Mouse (Mus musculus) adrenal gland, postnatal 25 days (tissue): Measurements from ENCODE around the gene Lpp. TPM values are rescaled to one million over a fixed set of nuclear protein-coding genes. Genes with fewer than 3 reads are reported as not detected.
A peak's percentile ranks its signal among the peaks of the same experiment; 100 is the strongest.

Experiments
- DNase-seq: peaks from one replicate; pipeline ENCODE4 v3.0.0; 2021; ENCODE audit warnings: mixed read lengths
- total RNA-seq: library from RNA; stranded (reverse); gene quantifications from 2 replicates; pipeline ENCODE4 v1.2.3, GENCODE M21; 2021

Gene Lpp
- total RNA-seq, 1 experiment from 2014 or later: 103 TPM

DNA sequence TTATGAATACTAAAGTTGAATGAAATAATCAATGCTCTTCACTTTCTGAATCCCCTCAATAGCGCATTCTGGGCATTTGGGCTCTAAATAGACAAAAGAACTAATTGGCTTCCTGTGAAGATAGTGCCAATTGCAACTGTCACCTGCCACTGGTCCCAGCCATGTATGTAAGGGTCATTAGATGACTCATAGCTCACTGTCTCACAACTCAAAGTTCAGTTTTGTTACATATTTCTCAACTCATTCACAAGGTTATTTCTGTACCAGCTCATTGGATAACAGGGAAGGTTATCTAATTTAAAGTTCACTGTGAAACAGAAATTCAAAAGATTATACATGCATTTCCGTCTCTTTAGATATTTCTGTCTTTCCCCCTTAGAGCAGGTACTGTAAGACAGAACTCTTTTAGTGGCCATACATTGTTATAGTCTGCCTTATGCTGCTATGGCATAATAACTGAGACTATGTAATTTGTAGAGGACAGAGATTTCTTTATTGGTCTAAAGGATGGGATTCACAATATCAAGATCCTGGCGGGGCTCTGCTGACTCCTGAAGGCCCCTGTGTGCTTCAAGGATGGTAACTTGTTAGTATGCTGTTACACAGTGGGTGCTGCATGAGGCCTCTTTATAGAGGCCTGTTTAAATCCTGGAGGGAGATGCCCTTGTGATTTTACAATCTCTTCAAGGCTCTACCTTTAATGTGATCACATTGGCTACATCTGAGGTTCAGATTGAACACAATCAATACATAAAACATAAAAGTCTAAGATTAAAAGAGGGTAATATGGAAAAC lies 488.9 kb downstream of the Lpp start:
- no peak for DNase-seq

DNA sequence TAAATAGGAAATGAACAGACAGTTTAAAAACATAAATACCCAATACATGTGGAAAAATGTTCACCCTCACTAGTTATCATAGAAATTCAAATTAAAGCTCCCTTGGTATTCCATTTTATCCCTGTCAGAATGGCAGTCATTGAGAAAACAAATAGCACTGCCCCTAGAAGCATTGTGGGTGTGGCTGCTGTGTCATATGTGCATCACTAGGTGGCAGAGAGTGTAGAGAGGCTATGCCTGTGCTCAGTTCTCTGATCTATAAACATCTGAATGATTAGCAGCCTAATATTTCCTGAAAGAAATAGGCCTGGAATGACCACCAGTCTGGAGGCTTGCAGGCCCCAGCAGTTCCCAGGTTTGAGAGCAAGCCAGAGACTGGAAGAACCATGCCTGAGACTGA lies 490.7 kb downstream of the Lpp start:
- DNase-seq: no peak

DNA sequence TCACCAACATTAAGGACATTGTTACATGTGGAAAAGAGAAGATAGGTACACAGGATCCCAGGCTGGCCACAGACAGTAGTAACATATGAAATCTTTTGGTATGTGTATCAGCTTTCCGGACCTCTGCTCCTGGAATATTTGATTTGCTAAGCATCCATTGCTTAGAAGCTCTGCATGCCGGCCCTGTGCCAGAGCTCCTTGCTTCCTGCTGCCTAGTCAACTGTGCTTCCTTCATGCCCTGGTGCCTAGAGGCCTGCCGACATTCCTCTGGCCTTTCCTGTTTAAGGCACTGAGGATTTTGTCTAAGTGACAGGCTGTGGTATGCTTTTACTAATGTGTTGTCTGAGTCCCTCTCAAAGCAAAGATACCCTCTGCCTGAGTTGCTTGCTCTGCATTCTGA lies 493.0 kb downstream of the Lpp start:
- DNase-seq: peak; percentile 21

DNA sequence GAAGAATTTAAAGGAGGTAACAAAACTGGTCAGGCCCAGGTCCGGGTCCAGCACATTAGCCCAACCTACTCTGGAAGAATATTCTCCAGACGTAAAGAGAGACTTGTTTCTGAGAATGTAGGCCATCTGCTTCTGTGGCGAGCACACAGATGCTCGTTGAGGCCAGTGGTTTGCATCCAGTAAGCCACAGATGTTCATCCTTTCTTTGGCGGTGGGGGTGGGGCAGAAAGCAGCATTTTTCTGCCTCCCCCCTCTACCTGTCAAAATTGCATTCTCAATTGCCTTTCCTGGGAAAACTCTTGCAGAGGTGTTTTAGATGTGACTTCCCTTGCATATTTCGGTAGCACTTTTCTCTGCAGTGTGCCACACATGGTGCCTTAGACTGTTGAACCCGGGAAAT lies 493.6 kb downstream of the Lpp start:
- DNase-seq: no peak

DNA sequence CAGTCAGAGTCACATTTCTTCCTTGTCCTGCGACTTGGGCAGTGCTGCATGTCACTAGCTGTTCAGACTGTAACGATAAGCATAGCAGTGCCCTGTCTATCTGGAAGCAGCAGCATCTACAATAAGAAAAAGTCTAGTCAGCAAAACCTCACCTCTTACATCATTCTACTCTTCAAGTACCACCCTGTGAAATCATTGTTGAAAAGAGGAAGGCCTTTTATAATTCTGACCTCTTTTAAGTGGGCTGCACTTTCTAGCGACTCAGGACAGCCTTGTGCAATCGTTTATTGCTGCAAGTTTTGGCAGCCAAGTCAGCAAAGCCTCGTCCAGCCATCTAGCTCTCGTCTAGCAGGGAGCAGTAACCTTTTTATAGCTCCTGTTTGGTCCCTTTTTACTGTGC lies 498.1 kb downstream of the Lpp start:
- peak; percentile 42 for DNase-seq

DNA sequence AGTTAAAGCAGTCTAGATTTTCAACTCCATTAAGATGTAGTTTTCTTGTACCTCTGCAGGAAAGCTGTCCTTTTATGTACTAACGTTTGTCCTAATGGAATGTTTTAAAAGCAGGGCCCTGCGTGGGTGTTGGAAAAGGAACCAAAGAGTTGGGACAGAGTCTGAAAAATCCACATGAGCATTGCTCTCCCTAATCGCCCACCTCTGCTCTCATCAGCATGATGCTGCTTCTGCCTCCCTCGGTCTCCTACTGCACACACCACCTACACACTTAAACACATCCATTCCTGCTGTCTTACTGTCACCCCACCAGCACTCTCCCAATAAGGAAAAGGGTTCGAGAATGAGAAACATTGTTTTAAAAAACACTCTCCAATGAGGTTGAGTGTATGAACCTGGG lies 501.9 kb downstream of the Lpp start:
- DNase-seq: no peak

DNA sequence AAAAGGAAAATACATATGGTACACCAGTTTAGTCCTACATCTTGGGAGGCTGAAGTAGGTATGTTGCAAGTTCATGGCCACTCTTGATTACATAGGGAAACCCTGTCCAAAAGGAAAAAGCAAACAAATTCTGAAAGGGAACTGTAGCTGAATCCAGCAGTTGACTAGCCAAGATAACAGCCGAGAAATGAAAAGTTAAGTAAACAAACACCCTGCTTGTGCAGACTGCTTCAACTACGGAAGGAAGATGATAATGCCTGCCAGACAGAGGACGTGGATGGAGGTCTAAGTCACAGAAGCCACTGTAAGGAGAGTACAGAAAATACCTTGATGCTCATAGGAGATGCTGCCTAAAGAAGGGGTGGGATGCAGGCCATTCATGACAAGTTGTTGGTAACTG lies 504.3 kb downstream of the Lpp start:
- DNase-seq: no peak

DNA sequence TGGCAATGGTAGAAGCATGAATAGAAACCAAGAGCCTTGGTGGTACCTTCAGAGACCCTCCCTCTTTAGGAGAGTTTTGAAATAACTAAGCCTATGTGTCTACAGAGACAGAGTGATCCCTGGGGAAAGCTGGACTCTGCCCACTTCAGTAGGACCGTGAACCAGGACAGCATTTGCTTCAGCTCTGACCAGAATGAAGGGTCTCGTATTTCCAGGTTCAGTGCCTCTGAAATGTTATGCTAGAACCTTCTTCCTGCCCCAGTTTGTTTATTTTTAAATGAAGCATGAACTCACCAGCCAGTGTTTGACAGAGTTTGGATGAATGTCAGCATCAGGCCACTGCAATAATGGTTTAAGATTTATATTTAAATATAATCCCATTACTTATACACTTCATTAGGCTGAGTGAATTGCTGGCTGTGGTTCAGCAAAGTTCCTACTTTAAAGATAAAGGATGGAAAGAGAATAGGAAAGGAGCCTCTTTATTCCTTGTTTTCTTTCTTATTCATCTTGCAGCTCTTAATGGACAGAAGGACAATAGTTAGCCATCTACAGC lies 507.0 kb downstream of the Lpp start:
- no peak for DNase-seq

DNA sequence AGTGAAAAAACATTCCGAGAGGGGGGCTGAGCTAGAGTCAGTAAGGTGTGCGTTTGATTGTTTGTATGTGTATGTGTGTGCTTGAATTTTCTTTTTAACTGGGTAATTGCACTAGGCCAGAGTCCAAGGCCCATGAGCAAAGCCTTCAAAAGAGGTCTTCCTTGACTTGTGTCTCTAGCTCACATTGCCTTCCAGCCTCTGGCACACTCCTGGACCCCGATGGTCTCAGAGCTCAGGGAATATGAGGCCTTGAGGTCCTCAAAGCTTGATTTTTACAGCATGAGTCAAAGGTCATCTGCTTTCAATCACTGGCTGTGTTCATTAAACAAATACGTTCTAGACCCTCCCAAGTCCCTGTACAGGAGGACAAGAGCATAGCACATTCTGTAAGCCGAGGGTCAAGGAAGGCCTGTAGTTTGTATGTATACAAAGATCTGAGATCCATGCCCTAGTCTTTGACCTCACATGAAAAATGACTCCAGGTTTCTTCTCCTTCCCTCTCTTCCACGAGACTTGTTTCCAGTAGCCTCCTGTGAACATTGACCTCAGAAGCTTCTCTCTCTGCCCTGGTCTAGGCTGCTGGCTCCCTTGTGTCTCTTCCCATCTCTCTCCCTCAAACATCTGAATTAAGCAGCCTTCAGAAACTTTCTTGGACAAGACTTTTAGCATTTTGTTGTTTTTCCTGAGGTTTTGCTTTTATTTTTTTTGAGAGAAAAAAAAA lies 508.0 kb downstream of the Lpp start:
- DNase-seq: no peak

DNA sequence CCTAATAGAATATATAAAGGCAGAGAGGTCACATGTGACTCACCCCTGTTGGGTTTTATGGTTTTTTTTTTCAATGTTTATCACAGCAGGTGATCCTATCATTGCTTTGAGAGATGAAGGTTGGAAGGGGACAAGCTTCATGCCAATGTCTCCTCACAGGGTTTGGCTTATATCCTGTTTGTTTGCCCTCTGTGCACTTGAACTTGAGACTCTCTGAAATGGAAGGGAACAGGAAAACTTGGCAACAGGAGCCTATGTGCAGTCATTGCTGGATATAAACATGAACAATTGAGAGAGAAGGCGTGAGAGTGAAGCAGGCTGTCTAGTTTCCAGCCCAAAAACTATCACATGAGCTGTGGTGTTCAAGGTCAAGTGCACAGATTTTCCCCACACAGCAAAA lies 508.8 kb downstream of the Lpp start:
- no peak for DNase-seq

DNA sequence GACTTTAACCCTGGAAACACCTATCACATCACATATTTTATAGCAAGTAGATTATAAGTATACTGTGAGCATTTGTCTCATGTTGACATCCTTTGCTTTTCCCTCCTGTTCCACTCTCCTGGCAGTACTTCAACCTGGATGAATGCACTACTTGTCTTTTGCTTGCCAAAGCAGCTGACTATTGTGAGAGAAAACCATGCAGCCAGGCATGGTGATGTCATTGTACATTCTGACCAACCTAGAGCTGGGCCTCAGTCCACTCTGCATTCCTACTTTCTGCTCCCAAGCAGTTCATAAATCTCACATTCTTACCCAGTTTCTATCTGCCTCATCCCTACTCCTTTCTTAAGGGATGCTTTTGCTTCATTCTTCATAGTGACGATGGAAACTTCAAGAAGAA lies 515.6 kb downstream of the Lpp start:
- DNase-seq: no peak

DNA sequence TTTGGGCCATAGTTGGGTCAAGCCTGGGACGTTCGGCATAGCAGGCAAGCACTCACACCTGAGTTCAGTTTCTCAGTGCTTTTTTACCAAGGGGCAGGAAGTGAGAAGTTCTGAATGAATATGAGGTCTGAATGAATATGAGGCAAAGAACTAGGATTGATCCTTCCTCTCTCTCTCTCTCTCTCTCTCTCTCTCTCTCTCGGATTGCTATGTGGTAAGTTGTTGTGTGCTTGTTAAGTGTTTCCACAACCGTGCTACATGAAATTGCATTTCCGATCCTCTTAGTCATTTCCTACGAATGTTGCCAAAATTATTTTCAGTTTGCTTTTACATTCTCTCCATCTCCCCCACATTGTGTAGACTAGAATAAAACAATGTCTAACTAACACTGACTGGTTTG lies 517.0 kb downstream of the Lpp start:
- DNase-seq: no peak

DNA sequence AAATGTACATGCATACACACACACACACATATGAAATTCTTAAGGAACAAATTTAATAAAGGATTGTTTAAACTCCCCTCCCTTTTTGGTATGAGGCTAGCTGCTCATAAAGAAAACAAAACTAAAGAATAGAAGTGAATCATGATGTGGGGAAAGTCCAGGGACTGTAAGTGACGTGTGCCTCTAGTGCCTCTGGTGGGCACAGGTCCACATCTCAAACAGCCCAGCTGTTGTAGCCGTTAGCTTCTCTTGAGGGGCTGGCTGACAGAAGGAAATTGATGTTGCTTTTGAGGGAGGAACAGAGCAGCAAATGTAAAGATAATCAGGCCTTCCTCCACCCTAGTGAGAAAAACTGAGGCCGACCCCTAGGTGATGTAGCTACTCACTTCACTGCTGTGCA lies 517.5 kb downstream of the Lpp start:
- no peak for DNase-seq

DNA sequence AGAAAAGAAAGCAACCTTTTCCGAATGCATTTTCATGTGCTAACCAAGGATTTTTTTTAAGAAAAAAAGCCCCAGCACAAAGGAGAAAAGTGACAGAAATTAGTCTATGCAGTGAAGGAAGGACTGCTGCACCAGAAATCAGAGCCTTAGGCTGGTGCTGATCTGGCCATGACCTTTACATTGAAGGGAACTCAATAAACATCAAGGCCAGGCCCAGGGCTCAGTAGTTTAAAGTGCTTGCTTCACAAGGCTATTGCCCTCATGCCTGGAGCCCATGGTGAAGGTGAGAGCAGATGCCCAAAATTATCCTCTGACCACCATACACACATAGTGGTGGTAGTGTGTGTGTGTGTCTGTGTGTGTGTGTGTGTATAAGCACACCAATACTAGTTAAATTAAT lies 519.1 kb downstream of the Lpp start:
- DNase-seq: peak; percentile 33

DNA sequence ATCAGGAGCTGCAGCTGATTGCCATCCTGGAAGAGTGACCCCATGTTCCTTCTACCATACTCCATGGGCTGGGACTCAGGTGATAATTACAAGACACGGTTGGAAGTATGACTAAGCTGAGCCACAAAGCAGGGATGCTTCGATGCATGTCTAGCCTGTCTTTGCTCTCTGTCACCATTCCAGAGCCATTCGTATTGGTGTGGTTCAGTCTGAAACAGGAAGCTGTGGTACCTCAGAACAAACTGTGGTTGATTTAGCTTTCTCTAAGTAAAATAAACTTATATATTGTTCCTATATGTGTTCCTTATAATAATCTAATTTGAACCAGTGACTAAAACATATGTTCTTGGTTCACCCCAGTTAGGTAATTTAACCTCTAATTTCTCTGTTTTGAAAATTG lies 519.7 kb downstream of the Lpp start:
- no peak for DNase-seq

DNA sequence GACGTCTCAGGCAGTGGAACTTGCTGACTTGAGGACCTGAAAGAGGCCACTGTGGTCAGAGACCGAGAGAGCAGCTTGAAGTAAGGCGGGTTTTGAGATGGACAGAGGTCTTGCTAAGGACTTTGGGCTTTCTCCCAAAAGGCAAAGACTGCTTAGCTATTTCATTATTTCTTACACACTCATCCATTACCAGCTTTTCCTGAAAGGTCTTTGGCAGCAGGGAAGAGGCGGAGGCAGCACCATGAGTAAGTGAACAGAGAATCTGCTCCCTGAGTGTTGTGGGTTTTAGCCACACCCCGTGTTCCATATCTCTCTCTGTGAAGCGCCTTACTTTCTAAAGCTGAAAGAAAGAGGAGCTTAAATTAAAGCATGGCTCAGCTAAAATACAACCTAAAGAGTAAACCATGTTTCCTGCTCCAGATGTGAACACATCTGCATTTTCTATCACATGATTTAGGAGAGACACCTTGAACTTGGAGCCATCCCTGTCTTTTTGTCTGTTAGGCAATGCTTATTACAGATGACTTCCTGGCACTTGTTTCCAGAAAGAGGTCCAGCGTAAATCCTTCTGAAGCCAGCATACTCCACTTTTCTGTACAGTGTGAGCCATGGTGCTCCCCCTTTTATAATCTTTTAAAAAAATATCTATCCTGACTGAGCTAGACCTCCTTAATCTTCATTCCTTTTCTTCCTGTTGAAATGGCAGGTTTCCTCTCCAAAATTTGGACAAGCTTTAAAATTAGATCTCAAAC lies 520.5 kb downstream of the Lpp start:
- DNase-seq: no peak

DNA sequence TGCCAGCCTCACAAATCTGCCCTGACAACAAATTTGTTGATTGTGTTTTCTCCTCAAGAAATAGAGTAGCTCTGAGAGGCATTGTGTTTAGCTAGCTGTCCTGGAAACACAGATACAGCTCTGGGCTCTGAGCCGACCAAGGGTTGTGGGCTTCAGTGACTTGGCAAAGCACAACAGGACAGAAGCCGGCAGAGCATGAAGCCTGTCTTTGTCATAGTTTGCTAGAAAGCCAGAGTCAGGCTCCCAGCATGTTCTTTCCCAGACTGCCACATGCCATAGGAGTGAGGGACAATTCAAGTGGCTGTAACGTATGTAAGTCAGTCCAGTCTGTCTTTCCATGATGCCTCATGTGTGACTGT lies 521.1 kb downstream of the Lpp start:
- DNase-seq: peak; percentile 26

DNA sequence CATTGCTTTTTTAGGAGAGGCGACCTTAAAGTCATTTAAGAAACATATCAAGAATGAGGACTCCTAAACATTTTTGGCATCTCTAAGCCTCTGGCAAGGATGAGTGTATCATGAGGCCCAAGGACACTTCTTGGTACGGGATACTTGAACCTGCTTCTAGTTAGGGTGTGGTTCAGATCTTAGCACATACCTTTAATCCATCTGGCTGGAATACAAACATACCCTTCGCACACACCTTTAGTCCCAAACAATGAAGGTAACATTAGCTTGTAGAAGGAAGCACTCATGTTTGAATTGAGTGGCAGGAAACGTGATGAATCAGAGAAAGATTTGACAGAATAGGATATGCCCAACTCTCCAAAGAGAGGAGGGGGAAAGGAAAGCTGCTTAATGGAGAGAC lies 522.2 kb downstream of the Lpp start:
- no peak for DNase-seq

DNA sequence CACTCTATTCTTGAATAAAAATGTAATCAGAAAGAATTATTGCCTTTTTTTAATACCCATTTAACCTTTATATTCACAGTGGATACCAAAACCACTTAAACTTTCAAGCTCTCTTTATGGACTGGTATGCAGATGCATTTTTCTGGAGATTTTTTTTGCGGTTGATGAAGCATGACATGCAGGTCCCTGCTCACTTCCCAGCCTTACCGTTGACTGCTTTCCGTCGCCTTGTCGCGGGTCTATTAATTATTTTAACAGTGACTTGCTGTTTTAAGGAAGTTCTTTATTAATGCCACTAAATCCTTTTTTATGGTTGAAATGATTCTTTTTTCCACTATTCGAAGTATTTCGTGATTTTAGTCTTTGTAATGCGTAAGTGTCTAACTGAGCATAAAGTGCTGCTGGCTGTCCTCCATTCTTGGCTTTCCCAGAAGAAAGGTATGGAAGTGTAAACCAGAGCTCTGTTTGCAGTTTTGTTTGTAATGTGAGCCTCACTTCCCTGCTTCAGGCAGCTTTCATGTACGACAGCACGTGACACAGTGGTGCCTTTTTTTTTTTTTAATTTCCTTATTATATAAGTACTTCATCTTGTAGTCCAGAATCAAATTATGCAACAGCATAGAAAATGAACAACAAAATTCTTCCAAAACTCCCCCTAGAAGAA lies 526.2 kb downstream of the Lpp start:
- DNase-seq: no peak

DNA sequence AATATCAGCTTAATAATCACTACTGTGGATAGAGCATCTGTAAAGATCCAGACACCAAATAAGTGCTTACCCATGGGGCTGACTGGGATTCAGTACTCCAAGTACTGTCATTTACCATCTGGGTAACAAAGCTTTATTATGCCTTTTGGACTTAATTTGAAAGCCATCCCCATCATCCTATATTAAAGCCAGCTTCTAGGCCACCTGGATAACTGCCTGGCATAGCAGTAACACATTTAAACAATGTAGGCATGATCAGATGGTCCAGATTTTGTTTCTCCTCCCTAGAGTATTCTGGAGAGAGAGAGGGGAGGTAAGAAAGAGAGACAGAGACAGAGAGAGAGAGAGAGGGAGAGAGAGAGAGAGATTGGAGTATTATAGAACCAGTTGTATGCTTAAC lies 536.8 kb downstream of the Lpp start:
- DNase-seq: no peak

DNA sequence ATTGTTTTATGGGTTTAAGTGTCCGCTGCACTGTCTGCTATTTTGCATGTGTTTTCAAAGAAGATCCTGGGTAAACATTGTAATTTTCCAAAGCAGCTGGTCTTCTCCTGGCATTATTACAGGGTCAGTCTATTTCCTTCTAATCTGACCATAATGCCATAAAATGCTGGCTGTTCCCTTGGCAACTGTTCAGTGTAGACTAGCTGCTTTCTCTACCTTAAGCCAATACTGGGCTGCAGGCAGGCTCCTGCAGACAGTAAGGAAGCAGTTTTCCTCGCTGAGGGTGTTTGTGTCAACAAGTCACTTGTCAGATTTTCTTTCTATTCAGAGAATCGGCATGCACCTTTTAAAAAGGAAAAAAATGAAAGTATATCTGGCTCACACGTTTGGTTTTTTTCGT lies 537.3 kb downstream of the Lpp start:
- no peak for DNase-seq

DNA sequence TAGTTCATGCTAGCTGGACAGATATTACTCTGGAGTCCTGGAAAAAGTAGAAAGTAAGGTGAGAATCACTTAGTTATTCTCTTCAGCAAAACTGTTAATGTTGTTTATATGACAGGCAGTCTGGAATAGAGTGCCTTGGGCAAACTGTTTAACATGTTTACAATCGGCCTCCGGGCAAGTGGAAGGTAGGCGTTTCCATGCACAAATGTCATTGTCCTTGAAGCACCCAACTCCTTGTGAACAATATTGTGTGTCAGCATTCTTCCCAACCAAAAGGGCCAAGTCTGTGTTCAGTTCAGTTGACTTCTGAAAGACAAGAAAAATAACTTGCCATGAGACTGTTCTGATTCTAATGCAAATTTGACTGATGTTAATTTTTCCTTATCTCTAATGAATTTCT lies 539.5 kb downstream of the Lpp start:
- no peak for DNase-seq

DNA sequence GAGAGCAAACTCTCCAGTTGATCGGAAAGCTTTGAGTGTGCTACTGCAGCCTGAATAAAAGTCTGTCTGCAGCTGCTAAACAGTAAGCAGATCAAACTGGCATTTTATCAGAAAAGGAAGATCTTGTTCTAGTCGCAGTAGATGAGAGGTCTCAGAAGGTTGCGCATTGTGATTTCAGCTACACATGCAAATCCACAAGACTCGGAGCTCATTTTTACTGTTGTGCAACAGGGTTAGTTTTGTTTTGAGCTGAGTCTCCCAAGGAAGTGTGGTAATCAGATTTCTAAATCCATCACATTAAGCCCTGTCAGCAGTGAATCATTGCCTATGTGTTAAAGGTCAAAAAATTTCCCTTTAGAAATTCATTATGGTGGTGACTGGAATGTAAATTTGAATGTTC lies 540.4 kb downstream of the Lpp start:
- DNase-seq: no peak
